Mouse (Mus musculus) kidney, postnatal 4 days (tissue): ENCODE measurements around the gene Ifrd1.
"Not testable (repeated sequence)": the region's sequence is repeated elsewhere in the genome, so short reads cannot be mapped to it uniquely, and the experiment has no call there.

Experiments used
- DNase-seq, 2 experiments: peaks; one replicate each; pipeline ENCODE4 v3.0.0; 2021; ENCODE audit warnings: mixed read lengths in 2 of 2

Ifrd1 gene

DNA sequence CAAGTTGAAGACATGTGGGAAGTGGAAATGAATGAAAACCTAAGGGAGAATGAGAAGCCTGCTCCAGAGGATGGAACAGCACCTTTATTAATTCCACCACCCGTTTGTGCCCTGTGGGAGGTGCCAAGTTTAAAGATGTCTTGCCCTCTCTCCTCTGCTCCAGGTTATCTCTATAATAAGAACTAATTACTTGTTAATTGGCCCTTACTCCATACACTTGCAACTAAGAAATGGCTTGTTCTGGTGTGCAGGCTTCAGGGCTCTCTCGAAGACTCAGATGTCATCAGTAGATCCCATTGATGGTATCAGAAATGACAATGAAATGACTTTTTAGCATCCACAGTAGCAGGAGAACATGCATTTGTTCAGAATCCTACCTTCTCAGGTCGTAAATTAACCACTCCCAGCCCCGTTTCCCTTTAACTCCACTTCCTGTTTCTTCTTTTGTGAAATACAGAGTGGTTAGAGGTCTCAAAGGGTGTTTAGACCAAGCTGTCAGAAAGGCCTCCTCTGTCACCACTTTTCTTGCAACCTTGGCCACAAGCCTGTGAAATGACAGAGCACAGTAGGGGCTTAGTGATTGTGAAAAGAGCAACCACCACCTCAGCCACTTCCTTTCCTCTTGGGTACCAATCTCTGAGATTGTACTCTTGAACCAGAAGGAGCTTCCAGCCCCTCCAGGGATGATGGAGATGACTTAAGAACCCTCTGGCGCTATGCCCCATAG, at the start of gene Ifrd1:
TSS of gene Ifrd1 (minus strand) at position 51 of the 727 bp plus-strand sequence.
- no peak for DNase-seq

DNA sequence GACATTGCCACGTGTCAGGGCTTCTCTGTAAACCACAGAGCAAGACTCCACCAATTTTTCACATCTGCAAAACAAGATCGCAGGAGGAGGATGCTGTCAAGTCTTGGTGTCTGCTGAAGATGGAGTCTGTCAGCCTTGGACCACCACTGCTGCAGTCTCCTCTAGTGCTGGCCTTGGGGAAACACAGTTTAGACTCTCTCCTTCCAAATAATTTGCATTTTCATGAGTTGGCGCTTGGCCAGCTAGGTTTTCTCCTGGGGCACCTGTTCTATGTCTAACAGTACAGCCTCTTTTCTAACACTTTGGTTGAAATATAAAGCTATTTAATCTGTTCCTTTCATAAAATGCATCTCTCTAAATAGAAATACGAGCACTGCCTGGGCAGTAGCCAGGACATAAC, 38.2 kb upstream of the Ifrd1 start:
- peak; percentile 6 to 20 for DNase-seq

DNA sequence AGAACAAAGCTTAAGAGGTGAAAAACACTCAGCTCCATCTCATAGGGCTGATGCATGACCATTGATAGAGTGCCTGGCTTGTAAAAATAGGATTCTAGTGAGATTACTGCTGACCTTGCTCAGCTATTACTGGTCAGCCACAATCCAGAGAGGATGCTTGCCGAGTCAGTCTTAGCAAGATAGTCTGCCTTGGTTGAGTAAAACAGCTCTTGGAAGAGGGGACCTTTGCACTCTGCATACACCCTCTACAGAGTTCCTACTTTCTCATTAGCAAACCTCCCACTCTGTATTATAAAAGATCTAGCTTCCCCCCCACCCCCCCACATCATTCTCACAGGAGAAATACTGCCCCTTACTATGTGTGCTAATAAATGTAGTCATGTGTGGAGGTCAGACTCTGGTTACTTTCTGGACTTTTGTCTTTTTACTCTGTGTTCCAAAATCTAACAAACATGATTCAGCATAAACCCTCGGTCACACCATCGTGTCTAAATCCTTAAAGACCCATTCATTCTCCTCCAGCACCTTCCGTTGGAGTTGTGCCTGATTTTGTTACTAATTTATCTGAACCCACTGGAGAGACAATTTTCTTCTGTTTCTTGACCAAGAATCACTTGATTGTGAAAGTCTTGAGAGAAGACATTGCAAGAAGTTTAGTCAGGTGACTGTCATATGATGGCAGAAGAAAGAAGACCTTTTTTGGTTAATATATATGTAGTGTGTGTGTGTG, 32.5 kb upstream of the Ifrd1 start:
- no peak for DNase-seq

DNA sequence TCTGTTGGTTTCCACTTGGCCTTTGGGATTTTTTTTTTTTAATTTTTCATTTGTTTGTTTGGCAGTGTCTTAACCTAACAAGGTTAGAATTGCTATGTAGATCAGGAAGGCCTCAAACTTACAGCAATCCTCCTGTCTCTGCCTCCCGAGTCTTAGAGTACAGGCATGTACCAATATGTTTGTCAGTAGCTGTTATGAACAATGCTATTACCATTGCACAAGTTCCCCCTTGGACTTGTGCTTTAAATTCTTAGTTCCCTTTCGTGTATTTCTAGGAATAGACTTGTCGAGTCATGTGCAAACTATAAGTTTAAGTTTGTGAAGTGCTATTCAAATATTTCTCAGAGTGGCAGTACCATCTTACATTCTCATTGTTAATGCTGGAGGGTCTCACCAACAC, 29.3 kb upstream of the Ifrd1 start:
- DNase-seq, result no peak

DNA sequence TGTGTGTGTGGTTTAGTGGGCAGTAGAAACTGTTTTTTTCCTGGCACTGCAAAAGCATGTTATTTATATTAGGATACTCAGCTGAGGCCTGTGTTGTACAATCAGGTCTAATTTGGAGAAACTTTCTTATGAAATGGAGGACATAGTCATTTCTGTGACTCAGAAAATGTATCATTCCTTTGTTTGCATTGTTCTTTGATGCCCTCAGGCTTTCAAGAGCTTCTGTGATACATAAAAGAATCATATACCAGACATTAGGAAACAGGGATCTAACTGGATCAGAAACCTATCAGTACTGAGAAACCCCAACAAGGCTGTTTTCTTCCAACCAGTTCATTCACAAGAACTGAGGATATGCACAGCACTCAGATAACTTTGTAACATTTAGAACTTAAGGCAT, 26.6 kb upstream of the Ifrd1 start:
- DNase-seq, result no peak

DNA sequence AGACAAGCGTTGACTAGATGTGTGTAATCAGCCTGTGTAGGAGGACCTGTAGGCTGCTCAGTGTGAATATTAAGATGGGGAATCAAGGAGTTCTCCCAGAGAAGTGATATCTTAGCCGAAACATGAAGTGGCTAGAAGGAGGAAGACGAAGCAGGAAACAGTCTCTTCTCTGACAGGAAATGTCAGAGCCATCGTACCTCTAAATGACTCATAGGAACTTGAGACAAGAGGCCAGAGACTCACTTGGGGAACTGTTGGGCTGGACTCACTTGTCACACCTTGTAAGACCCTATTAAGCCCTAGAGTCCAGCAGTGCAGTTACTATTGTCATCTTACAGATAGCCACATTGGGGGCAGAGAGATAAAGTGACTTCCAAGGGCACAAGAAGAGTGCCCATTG, 25.0 kb upstream of the Ifrd1 start:
- no peak for DNase-seq

DNA sequence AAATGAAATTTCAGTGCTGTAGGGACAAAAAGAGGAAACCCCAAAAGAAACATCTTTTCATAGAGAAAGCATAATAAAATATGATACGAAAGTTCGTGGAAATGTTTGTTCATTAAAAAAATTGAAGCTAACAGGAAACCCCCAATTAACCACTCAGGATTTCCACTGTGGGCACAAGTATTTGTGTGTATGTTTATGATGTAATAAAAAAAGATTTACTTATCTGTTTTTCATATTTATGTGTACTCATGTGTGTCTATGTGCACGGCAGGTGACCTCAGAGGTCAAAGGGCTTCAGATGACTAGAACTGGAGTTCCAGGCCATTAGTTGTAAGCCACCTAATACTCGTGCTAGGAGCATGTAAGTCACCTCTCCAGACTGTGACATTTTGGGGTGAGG, 24.4 kb upstream of the Ifrd1 start:
- no peak for DNase-seq

DNA sequence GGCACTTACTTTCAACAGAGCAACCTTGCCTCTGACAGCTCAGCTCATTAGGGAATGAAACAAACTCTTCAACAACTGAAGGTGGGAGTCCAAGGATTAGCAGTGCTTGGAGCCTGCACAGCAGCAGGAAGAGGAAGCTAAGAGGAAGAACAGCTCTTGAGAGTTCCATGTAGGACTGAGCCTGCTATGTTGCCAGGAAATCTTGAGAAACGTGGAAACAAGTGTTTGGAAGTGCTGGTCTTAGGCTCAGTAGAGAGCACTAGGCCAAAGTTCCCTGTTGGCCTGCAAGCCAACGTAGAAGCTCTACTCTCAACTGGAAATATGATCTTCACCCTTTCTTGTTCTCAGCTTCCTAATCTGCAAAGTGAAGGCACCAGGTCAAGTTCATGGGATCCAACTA, 20.0 kb upstream of the Ifrd1 start:
- DNase-seq, result no peak

DNA sequence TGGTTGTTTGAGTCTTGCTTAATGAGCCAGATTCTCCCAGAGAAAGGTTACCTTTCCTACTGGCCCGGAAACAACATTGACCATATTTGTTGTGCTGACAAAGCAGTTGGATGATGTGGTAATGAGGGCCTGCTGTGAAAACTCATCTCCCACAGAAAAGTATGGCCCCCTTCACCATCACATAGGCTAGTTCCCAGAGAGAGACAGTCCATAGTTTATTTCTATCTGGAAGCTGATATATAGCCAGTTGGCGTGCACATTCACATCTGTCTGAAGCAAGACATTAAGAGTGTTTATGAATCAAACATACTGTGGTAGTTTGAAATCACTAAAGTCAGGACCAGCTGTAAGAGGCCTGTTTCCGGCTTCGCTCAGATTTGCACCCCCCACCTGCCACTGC, 15.4 kb upstream of the Ifrd1 start:
- DNase-seq, result no peak

DNA sequence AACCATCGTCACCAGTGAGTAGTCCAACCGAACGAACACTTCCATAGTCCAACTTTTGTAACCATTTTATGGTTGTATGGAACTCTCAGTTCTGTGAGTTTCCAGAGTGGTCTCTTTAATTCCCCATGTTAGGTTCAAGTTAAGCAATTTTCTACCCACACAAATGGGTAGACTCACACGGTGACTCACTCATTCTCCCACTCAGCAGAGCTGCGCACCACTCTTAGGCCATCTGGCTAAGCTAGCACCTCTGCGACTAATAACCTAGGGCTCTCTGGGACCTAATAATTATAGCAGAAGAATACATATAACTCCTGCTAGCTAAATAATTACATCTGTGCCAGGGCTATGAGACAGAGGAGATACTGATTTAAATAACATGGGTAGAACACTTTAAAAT, 14.7 kb upstream of the Ifrd1 start:
- DNase-seq, result no peak

DNA sequence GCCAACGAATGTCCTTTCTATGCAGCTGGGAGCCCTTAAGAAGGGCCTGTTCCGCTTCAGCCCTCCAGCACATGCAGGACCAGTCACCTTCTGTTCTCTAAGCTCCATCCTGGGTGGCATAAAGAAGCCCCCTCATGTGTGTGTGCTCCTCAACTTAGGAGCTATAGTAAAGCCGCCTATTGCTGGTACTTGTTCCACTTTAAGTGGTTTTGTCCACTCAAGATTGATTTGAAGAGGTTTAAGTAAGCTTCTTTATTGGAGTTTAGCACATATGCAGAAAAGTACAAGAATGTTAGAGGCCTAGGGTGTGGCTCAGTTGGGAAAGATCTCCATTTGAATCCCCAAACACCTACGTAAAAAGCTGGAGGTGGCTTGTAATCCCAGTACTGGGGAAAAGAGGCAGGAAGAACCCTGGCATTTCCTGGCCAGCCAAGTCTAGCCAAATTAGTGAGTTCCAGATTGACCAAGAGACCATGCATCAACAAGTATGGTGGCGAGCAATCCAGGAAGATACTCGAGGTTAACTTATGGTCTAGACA, 10.2 kb upstream of the Ifrd1 start:
- DNase-seq, result no peak

DNA sequence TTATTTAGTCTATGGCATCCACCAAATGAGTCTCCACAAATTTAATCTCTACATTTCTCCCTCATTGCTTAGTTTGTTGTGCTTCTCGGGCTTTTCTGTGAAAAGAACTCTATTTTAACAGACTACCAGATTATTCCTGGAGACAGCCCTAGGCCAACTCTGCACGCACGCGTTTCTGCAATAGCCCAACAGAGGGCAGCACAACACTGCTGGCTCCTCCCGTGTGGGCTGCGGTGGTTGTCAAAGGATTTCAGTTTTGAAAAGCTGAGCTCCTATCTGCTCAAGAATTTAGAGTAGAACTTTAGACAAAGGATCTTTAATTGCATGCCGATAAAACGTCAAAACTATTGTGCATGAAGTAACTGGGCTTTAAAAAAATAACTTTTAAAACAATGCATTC, 8.9 kb upstream of the Ifrd1 start:
- peak; percentile 90 to 91 for DNase-seq

DNA sequence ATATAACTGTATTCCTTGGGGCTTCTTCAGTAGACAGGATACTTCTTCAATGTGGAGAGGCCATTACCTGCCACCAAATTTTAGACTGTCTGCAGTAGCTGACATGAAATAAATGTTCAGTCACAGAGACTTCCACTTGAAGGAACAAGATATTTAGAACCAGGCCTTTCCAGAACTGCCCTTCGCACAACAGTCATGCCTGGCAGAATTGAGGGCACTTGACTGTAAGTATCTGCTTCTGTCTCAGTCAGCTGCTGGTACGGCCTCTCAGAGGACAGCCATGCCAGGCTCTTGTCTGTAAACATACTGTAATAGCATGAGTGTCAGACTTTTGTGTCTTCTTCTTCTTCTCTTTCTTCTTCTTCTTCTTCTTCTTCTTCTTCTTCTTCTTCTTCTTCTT, 8.2 kb upstream of the Ifrd1 start:
- no peak for DNase-seq

DNA sequence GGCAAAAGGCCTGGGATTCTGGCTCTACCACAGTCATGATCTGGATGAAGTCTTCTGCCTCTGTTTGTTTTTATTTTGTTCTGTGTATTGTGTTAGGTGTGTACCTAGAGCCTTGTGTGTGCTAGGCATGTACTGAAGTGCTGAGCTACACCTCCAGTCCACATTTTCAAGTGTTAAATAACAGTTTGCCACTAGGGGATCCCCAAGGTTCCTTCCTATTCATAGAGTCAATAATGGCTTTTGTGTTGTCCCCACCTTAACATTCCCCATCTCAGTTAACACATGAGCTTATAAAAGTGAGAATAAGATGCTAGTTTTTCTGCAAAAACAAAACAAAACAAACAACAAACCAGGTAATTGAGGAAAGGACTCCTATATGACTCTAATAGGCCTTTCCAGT, 7.7 kb upstream of the Ifrd1 start:
- no peak for DNase-seq

DNA sequence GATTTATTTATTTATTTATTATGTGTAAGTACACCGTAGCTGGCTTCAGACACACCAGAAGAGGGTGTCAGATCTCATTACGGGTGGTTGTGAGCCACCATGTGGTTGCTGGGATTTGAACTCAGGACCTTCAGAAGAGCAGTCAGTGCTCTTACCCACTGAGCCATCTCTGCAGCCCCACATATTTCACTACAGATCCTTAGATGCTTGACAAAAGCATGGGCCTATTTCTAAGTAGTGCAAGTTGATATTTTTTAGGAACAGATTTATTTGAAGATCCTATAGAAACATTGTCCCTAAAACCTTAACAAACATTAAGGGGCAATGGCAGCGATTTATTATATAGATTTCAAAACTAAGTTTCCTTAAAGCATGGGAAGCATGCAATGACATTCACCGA, 7.0 kb upstream of the Ifrd1 start:
- not testable (repeated sequence) for DNase-seq

DNA sequence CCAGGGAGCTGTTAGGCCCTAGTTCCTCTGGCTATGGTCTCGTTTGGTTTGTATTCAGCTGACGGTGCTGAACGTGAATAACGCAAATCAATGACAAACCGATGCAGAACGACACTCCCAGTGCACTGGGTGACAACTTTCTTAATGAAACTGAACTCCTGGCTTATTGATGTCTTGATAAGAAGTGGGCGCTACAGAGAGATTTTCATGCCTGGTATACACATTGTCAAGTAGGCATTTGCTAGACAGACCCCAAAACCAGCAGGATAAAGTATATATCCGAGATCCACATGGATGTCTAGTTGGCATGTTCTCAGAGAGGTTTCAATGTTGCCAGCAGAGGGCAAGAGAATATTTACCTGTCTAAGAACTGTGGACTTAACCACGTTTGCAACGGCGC, 6.4 kb upstream of the Ifrd1 start:
- no peak for DNase-seq

DNA sequence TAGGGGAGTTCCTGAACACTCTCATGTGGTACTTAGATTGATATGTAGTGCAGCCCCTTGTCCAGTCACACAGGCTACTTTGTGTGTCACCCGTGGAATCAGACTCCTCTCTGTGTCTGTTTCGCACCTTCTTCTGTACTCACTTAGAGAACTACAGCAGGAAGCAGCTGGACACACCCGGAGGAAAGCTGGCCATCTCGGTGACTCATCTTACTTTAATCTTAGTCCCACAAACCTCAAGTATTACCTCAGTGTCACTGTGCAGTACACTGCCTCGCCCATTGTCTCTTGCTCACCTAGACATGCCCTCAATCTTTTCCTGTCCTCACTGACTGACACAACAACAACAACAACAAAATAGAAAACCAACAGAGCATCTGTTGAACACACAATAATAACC, 4.9 kb upstream of the Ifrd1 start:
- no peak for DNase-seq

DNA sequence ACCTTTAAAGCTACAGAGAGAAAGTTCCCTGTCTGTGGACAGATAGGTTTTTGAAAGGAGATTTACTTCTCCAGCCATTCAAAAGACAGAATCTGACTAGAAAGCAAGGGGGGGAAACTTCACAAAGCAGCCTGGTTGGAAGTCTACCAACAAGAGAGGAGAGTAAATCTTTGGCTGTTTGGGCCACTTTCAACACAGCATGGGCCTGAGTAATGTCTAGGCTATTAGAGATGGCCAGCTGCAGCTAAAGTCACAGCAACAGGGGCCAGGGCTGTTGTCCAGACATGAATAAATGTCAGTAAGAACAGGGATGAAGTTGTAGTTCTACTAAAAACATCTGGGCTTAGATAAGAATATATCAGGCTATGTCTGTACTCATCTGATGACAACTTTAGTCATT, 2.0 kb upstream of the Ifrd1 start:
- DNase-seq, result peak; percentile 17 to 47

DNA sequence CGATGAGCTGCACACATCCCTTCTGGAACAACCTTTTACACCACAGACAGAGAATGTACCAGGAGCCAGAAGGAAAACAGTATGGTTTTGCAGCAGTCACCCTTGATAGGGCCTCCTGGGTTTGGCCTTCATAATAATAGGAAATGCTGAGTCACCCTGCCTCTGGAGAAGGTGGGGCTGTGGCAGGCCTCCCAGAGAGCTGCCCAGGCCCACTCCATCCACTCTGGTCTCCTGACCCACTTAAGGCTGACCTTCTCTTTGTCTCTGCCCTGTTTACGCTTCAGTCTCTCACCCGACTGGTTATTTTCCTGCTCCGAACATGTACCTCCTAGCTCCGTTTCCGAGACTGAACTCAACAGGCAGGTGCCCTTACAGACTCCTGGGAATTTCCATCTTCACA, 328 bp downstream of the Ifrd1 start:
- DNase-seq, result peak; percentile 8 to 23

DNA sequence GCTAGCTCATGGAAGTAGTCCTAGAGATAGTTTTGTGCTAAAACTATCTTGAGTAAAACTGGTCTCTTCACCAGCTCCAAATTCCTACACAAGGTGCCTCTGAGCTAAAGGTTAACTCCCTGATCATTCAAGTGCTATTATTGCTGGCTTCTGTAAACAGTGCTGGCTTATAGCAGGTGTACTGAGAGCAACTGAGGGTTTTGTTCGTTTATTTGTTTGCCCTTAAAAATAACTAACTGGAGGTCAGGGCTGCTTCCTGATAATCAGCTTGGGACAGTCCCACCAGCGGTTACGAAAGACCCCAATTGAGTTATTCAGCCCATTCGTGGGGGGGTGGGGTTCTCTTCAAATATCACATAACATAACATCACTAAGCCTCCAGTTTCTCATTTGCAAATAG, 920 bp downstream of the Ifrd1 start:
- no peak for DNase-seq

DNA sequence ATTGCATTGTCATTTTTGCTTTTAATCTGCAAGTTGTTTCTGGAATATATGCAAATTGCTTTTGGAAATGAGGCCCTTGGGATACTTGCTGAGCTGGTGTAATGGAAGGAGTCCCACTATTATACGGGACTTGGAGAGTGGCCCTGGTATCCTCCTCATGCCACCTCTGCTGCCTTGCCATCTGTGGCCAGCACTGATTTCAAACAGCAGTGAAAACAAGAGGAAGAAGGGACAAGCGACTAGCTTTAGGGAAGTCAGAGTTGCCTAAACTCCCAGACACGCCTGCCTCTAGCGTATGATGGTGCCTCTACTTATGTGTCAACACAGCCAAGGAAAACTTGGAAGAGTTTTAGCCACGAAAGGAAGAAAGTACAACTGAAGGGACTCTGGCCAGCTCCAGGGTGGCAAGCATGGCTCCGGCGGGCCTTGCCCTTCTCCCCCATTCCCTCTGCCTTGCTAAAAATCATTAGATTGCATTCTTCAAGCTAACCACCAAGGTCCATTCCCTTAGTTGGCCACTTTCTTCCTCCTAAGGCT, 2.8 kb downstream of the Ifrd1 start:
- DNase-seq, result no peak

DNA sequence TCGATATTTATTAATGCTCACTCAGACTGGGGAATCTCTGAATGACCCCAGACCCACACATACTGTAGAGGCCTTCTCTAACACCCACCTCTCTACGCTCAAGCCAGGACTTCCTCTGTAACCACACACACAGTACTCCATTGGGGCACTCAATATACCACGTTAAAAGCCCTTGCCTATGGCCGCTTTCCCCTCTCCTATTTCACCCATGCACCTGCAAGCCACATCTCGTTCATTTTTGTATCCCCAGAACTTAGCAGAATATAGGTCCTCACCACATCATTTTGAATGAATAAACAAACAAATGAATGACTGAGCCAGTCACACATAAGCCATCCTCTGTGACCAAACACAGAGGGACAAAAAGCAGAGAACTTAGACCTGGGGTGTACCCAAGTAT, 3.4 kb downstream of the Ifrd1 start:
- no peak for DNase-seq

DNA sequence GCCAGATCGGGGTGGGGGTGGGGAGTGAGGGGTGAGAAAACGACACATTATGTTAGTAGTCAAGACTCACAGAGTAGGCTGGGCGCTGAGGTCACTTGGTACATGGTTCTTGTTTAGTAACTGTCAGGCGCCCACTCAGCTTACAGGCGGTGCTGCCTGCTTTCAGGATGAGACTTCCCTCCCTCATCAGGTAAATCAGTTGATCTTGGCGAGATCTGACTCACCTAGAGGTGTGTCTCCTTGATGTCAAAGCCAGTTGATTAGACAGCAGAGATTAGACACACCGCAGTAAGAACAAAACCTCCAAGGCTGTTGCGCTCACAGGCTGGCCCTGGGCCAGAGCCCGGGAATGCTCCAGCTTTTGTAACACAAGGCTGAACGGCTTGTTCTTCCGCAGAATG, 4.5 kb downstream of the Ifrd1 start:
- peak; percentile 63 to 64 for DNase-seq

DNA sequence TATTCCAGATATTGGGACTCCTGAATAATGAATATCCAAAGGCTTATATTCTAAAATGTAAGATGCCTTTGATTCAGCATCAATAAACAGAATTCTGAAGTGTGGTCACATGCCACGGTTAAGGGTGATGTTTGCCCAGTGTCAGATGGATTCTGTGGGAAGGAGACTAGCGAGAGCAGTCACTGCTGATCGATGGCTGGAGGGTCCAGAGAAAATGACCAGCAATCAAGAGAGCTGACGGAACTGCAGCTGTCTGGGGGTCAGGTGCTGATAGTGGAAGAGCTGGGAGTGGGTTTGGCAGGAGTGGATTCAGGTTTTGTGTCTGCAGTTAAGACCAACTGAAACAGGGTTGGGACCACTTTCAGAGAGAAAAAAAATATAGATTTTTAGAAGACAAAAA, 5.1 kb downstream of the Ifrd1 start:
- DNase-seq, result no peak
